Mouse (Mus musculus): ENCODE results near the gene Gm43951. TPM values are rescaled to one million over a fixed set of nuclear protein-coding genes. Genes with fewer than 3 reads are reported as not detected.
"Not testable (repeated sequence)": the region's sequence is repeated elsewhere in the genome, so short reads cannot be mapped to it uniquely, and the experiment has no call there.

Gm43951 gene
- polyA plus RNA-seq, 1 experiment from 2014 or later = 0.24 TPM

DNA sequence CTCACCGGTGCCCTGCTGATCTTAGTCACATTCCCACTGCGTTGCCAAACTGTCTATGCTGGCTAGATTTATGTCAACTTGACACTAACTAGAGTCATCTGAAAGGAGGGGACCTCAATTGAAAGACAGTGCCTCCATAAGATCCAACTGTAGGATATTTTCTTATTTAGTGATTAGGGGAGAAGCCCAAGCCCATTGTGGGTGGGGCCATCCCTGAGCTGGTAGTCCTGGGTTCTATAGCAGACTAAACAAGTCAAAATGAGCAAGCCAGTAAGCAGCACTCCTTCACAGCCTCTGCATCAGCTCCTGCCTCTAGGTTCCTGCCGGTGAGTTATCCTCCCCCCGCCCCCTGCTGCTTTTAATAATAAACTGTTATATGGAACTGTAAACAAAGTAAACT lies 25.5 kb downstream of the Gm43951 start:
- Histone ChIP-seq H3K4me3 (no peak overlapping the region), H3K4me1 (no peaks in the 10 kb centered on the region), H3K36me3 (peaks cover 39% of the 10 kb centered on the region), H3K27ac (no peak overlapping the region), H3K27me3 (ENCODE audit: insufficient read depth, poor library complexity, severe bottlenecking) (no peaks in the 10 kb centered on the region), H3K9me3 (no peaks in the 10 kb centered on the region)
- WGBS = 89% methylated on average over 4 of the region's 4 CpGs
- no peak for DNase-seq (ENCODE audit: low spot score)

DNA sequence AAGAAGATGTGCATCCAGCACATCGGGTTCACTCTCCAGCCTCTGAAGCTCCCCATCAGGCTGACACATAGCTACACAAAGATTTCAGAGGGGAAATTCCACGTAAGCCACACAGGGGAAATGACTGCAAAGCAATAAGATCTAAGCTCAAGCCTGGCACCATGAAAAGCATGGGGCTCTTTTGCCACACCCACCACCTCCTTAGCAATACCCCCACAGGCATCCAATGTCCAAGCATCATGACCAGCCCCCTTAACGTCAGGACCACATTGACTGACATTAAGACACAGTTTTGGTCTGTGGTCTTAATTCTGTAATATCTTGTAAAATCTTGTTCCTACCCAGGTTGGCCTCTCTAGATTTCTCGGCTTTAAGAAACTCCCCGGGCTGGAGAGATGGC lies 26.1 kb downstream of the Gm43951 start:
- 91% methylated on average over 5 of the region's 5 CpGs for WGBS

DNA sequence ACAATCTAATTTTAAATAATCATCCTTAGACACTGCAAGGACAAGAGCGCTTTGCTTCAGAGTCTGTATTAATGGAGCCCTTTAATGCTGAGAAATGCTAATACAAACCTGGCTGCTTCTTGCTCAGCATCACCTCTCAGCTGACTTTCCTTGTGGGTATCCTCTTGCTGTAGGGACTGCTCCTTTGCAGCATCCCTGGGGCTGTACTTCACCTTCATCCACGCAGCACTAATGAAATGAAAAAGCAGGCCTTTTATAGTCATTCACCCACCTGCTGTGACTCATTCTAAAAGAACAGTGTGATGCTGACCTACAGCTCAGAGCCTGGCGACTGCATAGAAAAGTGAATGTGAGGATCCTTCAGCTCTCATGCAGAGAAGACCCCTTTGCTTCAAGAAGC lies 30.1 kb downstream of the Gm43951 start:
- Histone ChIP-seq H3K4me1 (no peaks in the 10 kb centered on the region), H3K4me3 (no peak overlapping the region), H3K27ac (no peak overlapping the region), H3K9me3 (no peaks in the 10 kb centered on the region), H3K27me3 (ENCODE audit: insufficient read depth, poor library complexity, severe bottlenecking) (no peaks in the 10 kb centered on the region), H3K36me3 (peaks cover 61% of the 10 kb centered on the region)
- DNase-seq (ENCODE audit: low spot score) = no peak
- 76% methylated on average over 3 of the region's 3 CpGs for WGBS

More for the DNA sequence above, 26.1 kb downstream of the Gm43951 start:
- Histone ChIP-seq H3K9me3 (no peaks in the 10 kb centered on the region), H3K27ac (no peak overlapping the region), H3K4me1 (no peaks in the 10 kb centered on the region), H3K36me3 (peaks cover 40% of the 10 kb centered on the region), H3K4me3 (no peak overlapping the region), H3K27me3 (ENCODE audit: insufficient read depth, poor library complexity, severe bottlenecking) (no peaks in the 10 kb centered on the region)
- no peak for DNase-seq (ENCODE audit: low spot score)

DNA sequence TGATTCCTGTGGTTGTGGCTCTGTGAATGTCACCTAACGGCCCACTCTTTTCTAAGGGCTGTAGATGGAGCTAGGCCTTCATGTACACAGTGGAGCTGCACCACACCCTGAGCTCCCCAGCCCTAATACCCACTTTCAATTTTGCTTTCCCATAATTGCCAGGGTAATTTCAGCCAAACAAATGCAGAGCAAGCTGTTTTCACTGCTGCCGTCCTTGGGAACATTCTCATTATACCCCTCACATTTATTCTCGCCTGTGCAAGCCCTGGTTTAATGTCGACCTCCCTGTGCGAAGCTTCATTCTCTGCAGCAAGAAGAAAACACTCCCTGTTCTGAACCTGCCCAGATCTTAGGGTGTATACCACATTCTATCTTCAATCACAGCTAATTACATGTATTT lies 30.7 kb downstream of the Gm43951 start:
- Histone ChIP-seq H3K4me3 (no peak overlapping the region), H3K27ac (no peak overlapping the region), H3K36me3 (peaks cover 57% of the 10 kb centered on the region), H3K4me1 (no peaks in the 10 kb centered on the region), H3K27me3 (ENCODE audit: insufficient read depth, poor library complexity, severe bottlenecking) (no peaks in the 10 kb centered on the region), H3K9me3 (no peaks in the 10 kb centered on the region)
- 88% methylated on average over 5 of the region's 5 CpGs for WGBS
- no peak for DNase-seq (ENCODE audit: low spot score)

DNA sequence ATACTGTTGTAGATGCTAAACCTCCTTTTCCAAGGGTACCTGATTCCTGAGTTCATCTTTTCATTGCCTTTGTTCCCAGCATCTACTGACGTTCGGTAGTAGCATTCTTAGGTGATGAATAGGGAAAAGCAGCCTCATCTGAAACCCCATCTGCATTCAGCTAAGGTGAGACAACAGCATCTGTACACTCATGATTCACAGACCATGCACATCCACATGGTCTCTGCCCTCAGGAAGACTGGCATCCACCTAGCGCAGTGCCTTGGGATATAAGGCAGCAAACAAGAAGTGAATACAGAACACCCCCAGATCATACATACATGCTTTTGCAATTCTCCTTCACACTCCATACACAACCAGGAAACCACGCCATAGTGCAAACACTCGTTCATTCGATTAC lies 31.9 kb downstream of the Gm43951 start:
- Histone ChIP-seq H3K36me3 (peaks cover 59% of the 10 kb centered on the region), H3K4me1 (no peaks in the 10 kb centered on the region), H3K27me3 (ENCODE audit: insufficient read depth, poor library complexity, severe bottlenecking) (no peaks in the 10 kb centered on the region), H3K9me3 (no peaks in the 10 kb centered on the region), H3K27ac (no peak overlapping the region), H3K4me3 (no peak overlapping the region)
- 95% methylated on average over 6 of the region's 6 CpGs for WGBS
- peak; percentile 58 for DNase-seq (ENCODE audit: low spot score)

DNA sequence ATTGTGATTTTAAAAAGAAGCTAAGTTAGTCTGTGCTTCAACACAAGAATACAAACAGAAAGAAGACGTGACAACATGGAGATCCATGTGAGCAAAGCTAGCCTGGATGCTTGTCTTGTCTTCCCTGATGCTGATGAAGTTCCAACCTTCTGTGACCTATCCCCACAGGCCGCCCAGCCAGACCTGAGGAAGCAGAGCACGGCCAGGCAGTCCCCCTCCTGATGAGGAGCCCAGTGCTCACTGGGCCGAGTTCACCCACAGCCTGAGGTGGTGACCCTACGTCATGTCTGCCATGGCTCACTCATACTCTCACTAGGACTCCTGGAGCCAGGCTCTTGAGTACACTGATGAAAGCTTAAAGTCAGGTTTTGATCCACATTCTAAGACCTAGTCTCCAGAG lies 33.1 kb downstream of the Gm43951 start:
- Histone ChIP-seq H3K36me3 (peaks cover 62% of the 10 kb centered on the region), H3K4me1 (no peaks in the 10 kb centered on the region), H3K4me3 (no peak overlapping the region), H3K27me3 (ENCODE audit: insufficient read depth, poor library complexity, severe bottlenecking) (no peaks in the 10 kb centered on the region), H3K9me3 (no peaks in the 10 kb centered on the region), H3K27ac (no peak overlapping the region)
- DNase-seq (ENCODE audit: low spot score) = peak; percentile 64
- 83% methylated on average over 5 of the region's 5 CpGs for WGBS

DNA sequence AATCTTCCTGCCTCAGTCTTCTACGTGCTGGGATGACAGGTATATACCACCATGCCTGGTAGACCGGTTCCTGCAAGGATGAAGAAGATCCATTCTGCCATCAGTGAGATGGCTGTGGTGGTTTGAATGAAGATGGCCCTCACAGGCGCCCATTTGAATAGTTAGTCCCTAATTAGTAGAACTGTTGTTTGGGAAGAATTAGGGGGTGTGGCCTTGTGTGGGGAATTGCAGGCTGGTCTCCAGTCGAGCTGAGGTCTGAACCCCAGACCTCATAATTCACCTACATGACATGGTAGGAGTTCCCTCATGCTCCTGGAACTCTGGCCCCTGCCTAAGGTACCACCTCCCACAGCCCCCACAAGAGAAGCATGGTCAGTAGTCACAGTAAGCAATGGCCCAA lies 34.7 kb downstream of the Gm43951 start:
- not testable (repeated sequence) for H3K9me3 ChIP-seq; H3K4me1 ChIP-seq; H3K27ac ChIP-seq; H3K4me3 ChIP-seq; H3K27me3 ChIP-seq (ENCODE audit: insufficient read depth, poor library complexity, severe bottlenecking)
- 78% methylated on average over 4 of the region's 4 CpGs for WGBS
- DNase-seq (ENCODE audit: low spot score) = peak; percentile 41
- H3K36me3 ChIP-seq = peaks cover 59% of the 10 kb centered on the region

DNA sequence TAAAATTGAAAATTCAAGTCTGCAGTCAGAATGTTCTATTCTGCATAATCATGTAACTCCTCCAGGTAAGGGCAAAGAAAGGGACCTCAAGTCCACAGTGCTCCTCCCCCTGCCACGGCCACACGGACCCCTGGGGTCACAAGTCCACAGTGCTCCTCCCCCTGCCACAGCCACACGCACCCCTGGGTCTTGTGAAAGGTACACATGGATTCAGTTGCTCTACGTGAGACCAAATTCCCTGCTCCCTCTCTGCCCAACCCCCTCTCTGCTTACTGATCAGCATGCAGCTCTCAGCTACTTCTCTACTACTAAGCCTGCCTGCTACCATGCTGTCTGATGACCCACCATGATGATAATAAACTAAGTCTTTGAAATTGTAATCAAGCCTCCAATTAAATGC lies 36.8 kb downstream of the Gm43951 start:
- peaks cover 60% of the 10 kb centered on the region for H3K36me3 ChIP-seq
- H3K4me1 ChIP-seq = no peaks in the 10 kb centered on the region
- H3K9me3 ChIP-seq = no peaks in the 10 kb centered on the region
- peak; percentile 48 for DNase-seq (ENCODE audit: low spot score)
- H3K27ac ChIP-seq = no peak overlapping the region
- no peak overlapping the region for H3K4me3 ChIP-seq
- 90% methylated on average over 4 of the region's 4 CpGs for whole genome bisulfite sequencing
- no peaks in the 10 kb centered on the region for H3K27me3 ChIP-seq (ENCODE audit: insufficient read depth, poor library complexity, severe bottlenecking)

DNA sequence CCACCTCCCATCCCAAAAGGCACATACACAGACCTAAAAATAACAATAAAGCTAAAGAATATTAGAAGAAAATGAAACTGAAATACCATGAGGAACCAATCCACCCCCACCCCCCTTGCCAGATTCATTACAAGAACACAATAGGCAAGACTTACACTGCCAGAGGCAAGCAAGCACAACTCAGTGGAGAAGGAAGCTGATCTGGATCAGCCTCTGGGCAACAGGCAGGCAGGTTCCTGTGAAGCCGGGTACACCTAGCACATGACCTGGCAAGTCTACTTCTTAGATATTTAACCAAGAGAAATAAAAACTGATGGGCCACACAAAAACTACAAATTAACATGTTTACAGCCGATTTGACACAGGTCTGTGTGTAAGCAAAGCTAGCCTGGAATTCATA lies 43.4 kb downstream of the Gm43951 start:
- WGBS = 86% methylated on average over 2 of the region's 2 CpGs
- no peak for DNase-seq (ENCODE audit: low spot score)
- H3K4me3 ChIP-seq = no peak overlapping the region
- peaks cover 60% of the 10 kb centered on the region for H3K36me3 ChIP-seq
- H3K9me3 ChIP-seq = no peaks in the 10 kb centered on the region
- H3K4me1 ChIP-seq = no peaks in the 10 kb centered on the region
- H3K27me3 ChIP-seq (ENCODE audit: insufficient read depth, poor library complexity, severe bottlenecking) = no peaks in the 10 kb centered on the region
- no peak overlapping the region for H3K27ac ChIP-seq

DNA sequence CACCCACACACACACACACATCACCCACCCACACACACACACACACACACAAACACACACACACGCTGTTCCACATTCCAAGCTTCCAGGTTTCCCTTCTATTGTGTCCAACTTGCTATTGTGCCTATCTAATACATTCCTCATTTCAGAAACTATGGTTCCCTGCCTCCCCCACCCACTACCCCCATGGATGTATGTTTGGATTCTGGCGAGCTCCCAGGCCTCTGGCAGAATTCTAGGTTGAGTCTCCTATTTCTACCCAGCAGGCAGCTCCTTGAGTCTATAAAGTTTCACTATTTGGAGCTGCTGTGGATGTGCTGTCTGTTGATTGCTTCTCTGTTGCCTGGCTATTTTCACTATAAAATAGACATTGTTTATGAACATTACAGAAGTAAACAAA lies 50.0 kb downstream of the Gm43951 start:
- Histone ChIP-seq H3K36me3 (peaks cover 42% of the 10 kb centered on the region), H3K4me1 (no peaks in the 10 kb centered on the region), H3K27ac (no peak overlapping the region), H3K27me3 (ENCODE audit: insufficient read depth, poor library complexity, severe bottlenecking) (no peaks in the 10 kb centered on the region), H3K4me3 (no peak overlapping the region), H3K9me3 (no peaks in the 10 kb centered on the region)
- 67% methylated on average over 2 of the region's 2 CpGs for WGBS
- no peak for DNase-seq (ENCODE audit: low spot score)

DNA sequence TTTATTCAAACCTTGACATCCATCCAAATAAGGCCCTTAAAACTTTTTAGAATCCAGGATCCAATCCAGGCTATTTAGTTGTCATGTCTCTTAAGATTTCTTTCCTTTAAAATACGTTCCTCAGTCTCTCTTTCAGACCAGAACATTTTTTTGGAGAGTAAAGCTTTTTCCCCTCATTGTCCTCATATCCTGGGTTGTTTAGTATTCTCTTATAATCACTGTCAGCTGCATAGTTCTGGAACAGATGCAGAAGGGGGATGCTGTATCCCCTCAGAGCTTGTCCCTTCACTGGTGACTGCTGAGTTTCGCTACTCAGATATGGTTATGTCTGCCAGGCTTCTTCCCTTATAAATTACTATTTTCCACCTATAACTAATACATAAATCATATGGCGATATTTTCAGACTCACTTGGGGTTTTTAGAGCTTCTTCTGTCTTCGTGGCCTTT lies 50.6 kb downstream of the Gm43951 start:
- WGBS = 87% methylated on average over 4 of the region's 4 CpGs
- peaks cover 37% of the 10 kb centered on the region for H3K36me3 ChIP-seq
- DNase-seq (ENCODE audit: low spot score) = no peak
- no peaks in the 10 kb centered on the region for H3K9me3 ChIP-seq
- peaks cover 6% of the 10 kb centered on the region for H3K4me1 ChIP-seq
- no peak overlapping the region for H3K27ac ChIP-seq
- H3K4me3 ChIP-seq = no peak overlapping the region
- H3K27me3 ChIP-seq (ENCODE audit: insufficient read depth, poor library complexity, severe bottlenecking) = no peaks in the 10 kb centered on the region

DNA sequence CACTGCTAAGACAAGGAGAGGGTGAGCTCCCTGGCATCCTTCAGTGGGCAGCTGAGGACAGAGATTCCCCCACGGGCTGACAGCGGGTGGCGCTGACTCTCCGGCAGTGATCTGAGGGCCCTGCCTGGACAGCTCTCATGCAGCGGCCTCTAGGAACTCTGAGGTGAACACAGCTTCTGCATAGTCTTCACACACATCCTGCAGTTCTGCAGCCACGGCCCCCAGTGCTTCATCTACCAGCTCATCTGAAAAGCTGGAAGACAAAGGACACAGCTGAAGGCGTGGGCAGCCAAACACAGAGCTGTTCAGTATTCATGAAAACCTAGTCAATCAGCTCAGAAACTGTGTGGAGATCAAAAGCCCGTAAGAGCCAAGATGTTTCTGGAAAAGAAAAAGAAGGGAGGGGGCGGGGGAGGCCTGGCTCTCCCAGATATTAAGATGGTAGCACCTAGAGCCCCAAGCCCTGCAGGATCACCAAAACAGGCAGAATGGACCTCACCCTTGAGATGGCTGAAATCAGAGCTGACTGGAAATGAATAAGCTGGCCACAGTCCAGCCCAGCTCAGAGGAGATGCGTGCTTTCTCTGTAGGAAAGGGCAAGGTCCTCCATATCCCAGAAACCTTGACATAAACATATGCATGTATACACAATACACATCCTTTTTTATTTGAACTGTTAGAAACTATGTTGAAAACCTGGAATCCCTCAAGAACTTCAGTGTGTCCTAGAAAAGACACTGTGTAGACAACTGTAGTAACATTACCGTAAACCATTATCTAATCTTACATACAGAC lies 51.3 kb downstream of the Gm43951 start:
- DNase-seq (ENCODE audit: low spot score) = no peak
- peaks cover 8% of the 10 kb centered on the region for H3K4me1 ChIP-seq
- H3K27me3 ChIP-seq (ENCODE audit: insufficient read depth, poor library complexity, severe bottlenecking) = no peaks in the 10 kb centered on the region
- no peak overlapping the region for H3K4me3 ChIP-seq
- 85% methylated on average over 11 of the region's 11 CpGs for WGBS
- no peak overlapping the region for H3K27ac ChIP-seq
- H3K36me3 ChIP-seq = peaks cover 37% of the 10 kb centered on the region
- no peaks in the 10 kb centered on the region for H3K9me3 ChIP-seq

All from heart, embryonic 10.5 days (tissue).